Mouse (Mus musculus) ovary, postnatal 36 days (tissue): Measurements from ENCODE around the gene Wt1.

Experiments used
- DNase-seq: peaks from one replicate; pipeline ENCODE4 v3.0.0; 2022; ENCODE audit warnings: low spot score, mixed read lengths

Wt1 gene

GRCm38 (mm10) chr2:105126691-105127530 lies 582 bp downstream of the Wt1 start:
- DNase-seq, result peak; percentile 49

- DNase-seq, result peak; percentile 28
Observed at GRCm38 (mm10) chr2:105127531-105128480, 1.5 kb downstream of the Wt1 start.

GRCm38 (mm10) chr2:105128564-105128963 lies 2.2 kb downstream of the Wt1 start:
- DNase-seq, result no peak

- peak; percentile 67 for DNase-seq
Observed at GRCm38 (mm10) chr2:105130351-105131060, 4.2 kb downstream of the Wt1 start.

GRCm38 (mm10) chr2:105131061-105131810 lies 4.9 kb downstream of the Wt1 start:
- DNase-seq, result no peak

- DNase-seq, result no peak
Observed at GRCm38 (mm10) chr2:105131811-105132100, 5.4 kb downstream of the Wt1 start.

- DNase-seq, result peak; percentile 51
Observed at GRCm38 (mm10) chr2:105132300-105132699, 6.0 kb downstream of the Wt1 start.

GRCm38 (mm10) chr2:105132933-105133795 lies 6.8 kb downstream of the Wt1 start:
- DNase-seq, result peak; percentile 34

- peak; percentile 62 for DNase-seq
Observed at GRCm38 (mm10) chr2:105134296-105134695, 8.0 kb downstream of the Wt1 start.

GRCm38 (mm10) chr2:105139471-105139870 lies 13.1 kb downstream of the Wt1 start:
- no peak for DNase-seq

GRCm38 (mm10) chr2:105141371-105141770 lies 15.0 kb downstream of the Wt1 start:
- no peak for DNase-seq

- DNase-seq, result no peak
Observed at GRCm38 (mm10) chr2:105143731-105144130, 17.4 kb downstream of the Wt1 start.

- no peak for DNase-seq
Observed at GRCm38 (mm10) chr2:105151544-105151943, 25.2 kb downstream of the Wt1 start.

- no peak for DNase-seq
Observed at GRCm38 (mm10) chr2:105153046-105153445, 26.7 kb downstream of the Wt1 start.

- DNase-seq, result no peak
Observed at GRCm38 (mm10) chr2:105160949-105161348, 34.6 kb downstream of the Wt1 start.

- DNase-seq, result no peak
Observed at GRCm38 (mm10) chr2:105162763-105163162, 36.4 kb downstream of the Wt1 start.

- DNase-seq, result no peak
Observed at GRCm38 (mm10) chr2:105168137-105168536, 41.8 kb downstream of the Wt1 start.

GRCm38 (mm10) chr2:105174254-105174653 lies 47.9 kb downstream of the Wt1 start:
- no peak for DNase-seq

- no peak for DNase-seq
Observed at GRCm38 (mm10) chr2:105178871-105179270, 52.5 kb downstream of the Wt1 start.

GRCm38 (mm10) chr2:105182501-105182900 lies 56.2 kb downstream of the Wt1 start:
- no peak for DNase-seq

GRCm38 (mm10) chr2:105185140-105185539 lies 58.8 kb downstream of the Wt1 start:
- no peak for DNase-seq
